Mouse (Mus musculus): ENCODE measurements around the gene Psmd1. TPM values are rescaled to one million over a fixed set of nuclear protein-coding genes. Genes with fewer than 3 reads are reported as not detected.
A peak's percentile ranks its signal among the peaks of the same experiment; 100 is the strongest.
"Not testable (repeated sequence)": the region's sequence is repeated elsewhere in the genome, so short reads cannot be mapped to it uniquely, and the experiment has no call there.

Psmd1 gene
- 10 to 100 TPM; 91.4 to 97.4 TPM for total RNA-seq (2021)
- long read RNA-seq, experiment 1, transcript Psmd1-201 (25 exons, 3,112 nt): major isoform, 116 of 144 reads
- long read RNA-seq, experiment 1, partial matches to known transcripts: 25 of 144 reads
- long read RNA-seq, experiment 1, other reads (novel, unspliced or antisense): 2 of 144 reads
- long read RNA-seq, experiment 2, transcript Psmd1-201 (25 exons, 3,112 nt): major isoform, 125 of 160 reads
- long read RNA-seq, experiment 2, partial matches to known transcripts: 32 of 160 reads
- long read RNA-seq, experiment 2, other reads (novel, unspliced or antisense): 2 of 160 reads

DNA sequence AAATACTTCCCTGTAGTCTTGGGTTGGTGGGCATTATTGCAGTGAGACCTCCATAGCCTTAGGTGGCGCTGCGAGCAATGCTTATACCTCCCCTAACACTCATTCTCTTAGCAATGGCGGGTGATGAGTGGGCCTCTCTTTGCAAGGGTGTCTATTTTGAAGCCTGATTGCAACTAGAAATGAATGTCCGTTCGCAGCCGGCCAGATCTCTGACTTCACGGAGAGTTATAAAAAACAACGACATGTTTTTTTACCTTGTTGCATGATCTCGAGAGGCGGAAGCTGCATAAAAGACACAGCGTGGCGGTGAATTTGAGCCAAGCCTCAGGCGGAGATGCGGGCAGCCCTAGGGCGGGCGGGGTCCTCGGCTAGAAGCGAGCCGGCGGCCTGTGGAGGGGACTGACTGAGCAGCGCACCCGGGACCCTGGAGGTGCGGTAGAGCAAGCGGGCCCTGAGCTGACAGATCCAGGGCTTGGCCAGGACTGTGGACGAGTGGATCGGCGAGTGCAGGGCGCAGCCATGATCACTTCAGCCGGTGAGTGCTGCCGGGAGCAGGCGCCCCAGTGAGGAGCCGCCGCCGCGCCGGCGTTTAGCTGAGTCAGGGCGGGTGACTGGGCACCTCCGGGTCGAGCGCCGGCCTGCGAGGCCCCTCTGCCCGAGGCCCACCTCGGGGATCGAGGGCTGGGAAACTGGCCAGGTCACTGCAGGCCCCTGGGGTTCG lies at the start of gene Psmd1:
TSS of gene Psmd1 (plus strand) at position 117 of the 721 bp plus-strand sequence.
- peak; percentile 85 for DNase-seq
- intact Hi-C loops (cut with DNase I; ENCODE audit: low total_unique reads): no loop called here

- DNase-seq; intact Hi-C loops (cut with DNase I; ENCODE audit: low total_unique reads): not testable (repeated sequence)
Measured at GRCm38 (mm10) chr1:86015758-86016157, 48.4 kb upstream of the Psmd1 start.

- DNase-seq: no peak
- intact Hi-C loops (cut with DNase I; ENCODE audit: low total_unique reads): no loop called here
Measured at GRCm38 (mm10) chr1:86016516-86016915, 47.7 kb upstream of the Psmd1 start, which contains the start of gene Spata3. Gene Spata3, plus strand, starts transcription at chr1:86016816.

DNA sequence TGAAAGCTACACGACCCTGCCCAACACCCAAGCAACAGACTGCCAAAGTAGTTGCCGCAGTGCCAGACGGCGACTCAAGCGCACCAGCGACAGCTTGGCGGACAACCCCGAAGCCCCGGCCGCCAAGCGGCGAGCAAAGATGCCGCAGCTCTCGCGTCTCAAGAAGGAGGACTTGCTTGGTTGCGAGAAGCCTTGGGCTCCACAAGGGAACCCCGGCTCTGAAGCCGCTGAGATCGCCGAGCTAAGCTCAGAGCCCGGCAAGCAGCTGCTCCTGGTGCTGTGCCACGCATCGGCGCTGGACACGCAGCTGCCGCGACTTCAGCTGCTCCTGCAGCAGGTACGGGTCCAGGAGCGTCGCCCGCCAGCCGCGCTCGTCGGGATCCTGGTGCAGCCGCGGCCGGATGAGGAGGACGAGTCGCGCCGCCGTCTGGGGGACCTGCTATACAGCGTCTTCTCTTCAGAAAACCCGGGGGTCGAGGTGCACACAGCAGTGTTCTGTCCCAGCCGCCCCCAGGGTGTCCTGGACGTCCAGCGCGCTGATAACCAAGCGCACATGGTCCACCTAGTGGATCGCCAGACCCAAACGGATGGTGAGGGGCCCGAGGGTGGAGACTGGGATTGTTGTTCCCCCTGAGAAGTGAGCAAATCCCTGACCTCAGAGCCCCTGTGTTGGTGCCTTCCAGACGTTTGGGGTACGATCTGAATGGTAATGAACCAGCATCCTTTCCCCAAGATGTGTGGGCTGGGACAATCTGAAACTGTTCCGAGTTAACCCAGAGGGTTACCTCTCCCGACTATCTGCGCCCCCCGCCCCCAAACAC lies 45.7 kb upstream of the Psmd1 start:
- peak; percentile 55 for DNase-seq
- intact Hi-C loops (cut with DNase I; ENCODE audit: low total_unique reads): no loop called here

DNA sequence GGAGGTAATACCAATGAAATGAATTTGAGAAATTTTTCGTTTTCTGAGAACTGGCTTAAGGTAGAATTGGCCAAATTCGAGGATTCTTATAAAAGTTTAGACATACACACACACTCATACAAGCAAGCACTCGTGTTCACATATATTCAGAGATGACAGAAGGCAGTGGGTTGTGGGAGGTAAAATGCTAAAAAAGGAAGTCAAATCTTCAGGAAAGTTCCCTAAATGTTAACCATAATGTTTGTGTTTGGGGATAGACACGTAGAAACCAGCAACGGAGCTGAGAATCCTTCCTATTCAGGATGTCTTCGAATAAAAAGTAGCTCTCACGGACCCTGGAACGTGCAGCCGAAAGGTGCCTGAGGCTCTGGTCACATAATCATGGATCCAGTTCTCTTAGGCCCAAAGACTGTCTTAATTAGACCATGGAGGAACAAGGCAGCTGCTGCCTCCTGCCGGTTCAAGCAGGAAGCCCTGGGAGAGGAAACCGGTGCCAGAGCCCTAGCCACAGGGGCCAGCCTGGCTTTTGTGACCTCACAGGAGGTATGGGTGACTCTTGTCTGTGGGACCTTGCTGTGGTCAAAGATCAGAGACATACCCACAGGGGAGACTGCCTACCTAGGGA lies 42.7 kb upstream of the Psmd1 start:
- DNase-seq: no peak
- intact Hi-C loops (cut with DNase I; ENCODE audit: low total_unique reads): no loop called here

- peak; percentile 30 for DNase-seq
- intact Hi-C loops (cut with DNase I; ENCODE audit: low total_unique reads): no loop called here
Measured at GRCm38 (mm10) chr1:86032273-86032987, 31.8 kb upstream of the Psmd1 start.

DNA sequence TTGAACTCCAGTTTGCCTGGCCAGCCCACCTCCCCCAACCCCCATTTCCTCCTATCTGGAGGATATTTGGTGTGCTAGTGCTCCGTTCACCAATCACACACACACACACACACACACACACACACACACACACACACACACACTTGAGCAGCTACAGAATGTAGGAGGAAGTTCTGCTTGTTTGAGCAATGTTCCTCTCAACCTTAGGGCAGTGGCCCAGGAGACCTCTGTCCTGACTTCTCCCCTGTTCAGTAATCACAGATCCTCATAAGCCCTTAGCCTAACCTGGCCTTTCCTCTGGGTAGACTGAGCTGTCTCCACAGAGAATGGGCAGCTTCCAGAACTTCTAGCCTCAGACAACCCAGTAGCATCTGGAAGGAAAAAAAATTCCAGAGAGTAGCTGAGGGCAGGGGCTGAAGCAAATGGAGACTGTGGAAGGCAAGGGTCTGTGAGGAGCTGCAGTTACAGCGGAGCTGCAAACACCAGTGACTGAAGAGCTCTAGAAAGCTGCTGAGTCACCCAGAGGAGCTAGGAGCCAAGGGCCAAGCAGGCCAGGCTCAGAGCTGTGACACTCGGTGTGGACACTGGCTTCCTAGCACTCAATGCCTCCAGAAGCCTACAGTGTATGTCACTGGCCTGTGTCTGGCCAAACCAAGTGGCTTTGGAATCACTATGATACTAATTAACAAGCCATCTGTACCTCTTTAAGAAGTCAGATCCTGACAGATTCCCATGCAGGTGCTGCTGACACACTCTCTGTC lies 25.8 kb upstream of the Psmd1 start:
- peak; percentile 24 for DNase-seq
- intact Hi-C loops (cut with DNase I; ENCODE audit: low total_unique reads): no loop called here

- intact Hi-C loops (cut with DNase I; ENCODE audit: low total_unique reads): no loop called here
Measured at GRCm38 (mm10) chr1:86040131-86040530, 24.1 kb upstream of the Psmd1 start.

DNA sequence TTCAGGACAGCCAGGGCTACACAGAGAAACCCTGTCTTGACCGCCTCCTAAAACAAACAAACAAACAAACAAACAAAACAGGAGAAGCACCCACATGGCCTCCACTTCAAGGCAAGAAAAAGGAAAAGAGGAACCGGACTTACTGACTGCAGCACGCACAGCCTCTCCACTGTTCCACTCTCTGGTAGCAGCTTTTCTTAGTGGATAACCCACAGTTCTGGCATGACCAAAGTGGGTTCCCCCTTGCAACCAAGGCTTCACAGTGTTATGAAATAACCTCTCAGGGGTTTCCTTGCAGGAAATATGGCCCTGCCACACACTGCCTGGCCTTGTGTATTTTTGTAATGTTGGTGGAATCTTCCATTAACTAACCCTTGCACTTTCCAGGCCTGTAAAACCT lies 23.4 kb upstream of the Psmd1 start:
- intact Hi-C loops (cut with DNase I; ENCODE audit: low total_unique reads): no loop called here
- DNase-seq: no peak

More at GRCm38 (mm10) chr1:86040131-86040530, 24.1 kb upstream of the Psmd1 start:
- no peak for DNase-seq

- no peak for DNase-seq
- intact Hi-C loops (cut with DNase I; ENCODE audit: low total_unique reads): no loop called here
Measured at GRCm38 (mm10) chr1:86045056-86045455, 19.1 kb upstream of the Psmd1 start.

DNA sequence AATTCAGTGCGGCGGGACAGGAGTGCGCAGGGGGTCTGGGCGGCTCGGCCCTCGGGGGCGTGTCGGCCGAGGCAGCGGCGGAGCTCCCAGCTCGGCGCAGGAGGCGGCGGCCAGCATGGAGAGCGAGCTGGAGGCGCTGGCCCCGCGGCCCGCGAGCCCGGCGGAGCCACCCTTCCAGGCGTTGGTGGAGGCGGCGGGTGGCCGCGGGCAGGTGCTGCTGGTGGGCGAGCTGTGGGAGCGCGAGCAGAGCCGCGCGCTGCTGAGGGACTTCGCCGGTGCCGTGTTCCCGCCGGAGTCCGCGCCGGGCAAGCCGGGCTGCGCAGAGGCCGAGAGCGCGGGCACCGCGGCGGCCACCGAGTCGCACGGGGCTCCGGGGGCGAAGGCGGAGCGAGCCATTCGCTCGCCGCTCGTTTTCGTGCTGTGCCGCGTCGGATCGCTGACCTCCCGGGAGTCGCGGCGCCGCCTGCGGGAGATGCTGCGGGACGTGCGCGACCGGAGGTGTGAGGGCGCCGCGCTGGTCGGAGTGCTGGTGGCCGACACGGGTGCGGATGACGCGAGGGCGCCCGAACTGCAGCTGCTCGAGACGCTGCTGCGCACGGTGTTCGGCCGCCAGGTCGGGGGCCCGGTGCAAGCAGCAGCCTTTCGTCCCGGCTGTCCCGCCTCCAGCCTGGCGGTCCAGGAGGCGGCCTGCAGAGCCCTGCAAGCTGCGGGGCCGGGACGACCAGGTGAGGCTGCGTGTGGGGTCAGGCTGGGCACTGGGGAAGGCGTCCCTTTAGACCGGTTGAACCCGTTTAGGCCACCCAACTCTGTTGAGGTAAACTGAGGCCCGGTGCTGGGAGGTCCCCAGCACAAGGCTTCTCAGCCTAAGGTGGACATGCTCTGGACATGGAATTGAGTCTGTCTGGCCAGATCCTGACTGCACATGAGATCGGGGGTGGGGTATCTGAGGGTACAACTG lies 18.1 kb upstream of the Psmd1 start, which contains the start of gene 2810459M11Rik:
TSS of gene 2810459M11Rik (plus strand) at position 16 of the 958 bp plus-strand sequence.
- intact Hi-C loops (cut with DNase I; ENCODE audit: low total_unique reads): no loop called here
- peak; percentile 23 for DNase-seq

- no peak for DNase-seq
- intact Hi-C loops (cut with DNase I; ENCODE audit: low total_unique reads): no loop called here
Measured at GRCm38 (mm10) chr1:86046833-86047563, 17.2 kb upstream of the Psmd1 start.

DNA sequence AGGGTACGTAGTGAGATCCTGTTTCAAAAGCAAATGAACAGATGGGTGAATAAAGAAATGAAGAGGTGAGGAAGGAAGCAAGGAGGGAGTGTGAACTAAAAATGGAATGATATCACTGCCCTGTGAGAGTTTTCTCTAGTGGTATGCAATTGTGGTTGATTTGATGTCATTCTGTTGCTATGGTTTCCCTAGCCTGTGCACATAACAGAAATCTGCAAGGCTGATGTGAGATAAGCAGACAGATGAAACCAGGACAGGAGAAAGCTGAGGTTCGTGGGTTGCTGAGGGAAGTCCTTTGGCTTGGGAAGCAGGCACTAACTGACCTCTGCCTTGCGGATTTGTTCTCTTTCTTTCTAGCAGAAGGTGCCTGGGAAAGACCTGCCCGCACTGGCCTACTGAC lies 16.0 kb upstream of the Psmd1 start:
- no peak for DNase-seq
- intact Hi-C loops (cut with DNase I; ENCODE audit: low total_unique reads): no loop called here

DNA sequence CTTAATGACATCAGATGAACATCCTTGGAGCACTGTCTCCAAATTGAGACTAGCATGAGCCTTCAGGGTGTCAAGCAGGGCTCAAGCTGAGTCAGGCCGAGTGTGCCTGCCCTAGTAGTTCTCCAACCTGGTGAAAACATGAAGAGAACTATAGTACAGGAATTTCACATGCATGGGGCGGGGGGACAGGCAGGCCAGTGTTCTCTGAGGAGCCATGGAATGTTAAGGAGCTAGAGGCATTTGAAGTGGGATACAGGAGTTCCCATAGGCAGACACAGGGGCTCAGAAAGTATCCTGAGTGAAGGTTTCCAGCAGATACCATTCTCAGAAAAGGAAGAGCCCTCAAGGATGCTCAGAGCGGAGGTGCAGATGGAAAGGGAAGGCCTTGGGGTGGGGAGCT lies 15.4 kb upstream of the Psmd1 start:
- DNase-seq: no peak
- intact Hi-C loops (cut with DNase I; ENCODE audit: low total_unique reads): no loop called here

DNA sequence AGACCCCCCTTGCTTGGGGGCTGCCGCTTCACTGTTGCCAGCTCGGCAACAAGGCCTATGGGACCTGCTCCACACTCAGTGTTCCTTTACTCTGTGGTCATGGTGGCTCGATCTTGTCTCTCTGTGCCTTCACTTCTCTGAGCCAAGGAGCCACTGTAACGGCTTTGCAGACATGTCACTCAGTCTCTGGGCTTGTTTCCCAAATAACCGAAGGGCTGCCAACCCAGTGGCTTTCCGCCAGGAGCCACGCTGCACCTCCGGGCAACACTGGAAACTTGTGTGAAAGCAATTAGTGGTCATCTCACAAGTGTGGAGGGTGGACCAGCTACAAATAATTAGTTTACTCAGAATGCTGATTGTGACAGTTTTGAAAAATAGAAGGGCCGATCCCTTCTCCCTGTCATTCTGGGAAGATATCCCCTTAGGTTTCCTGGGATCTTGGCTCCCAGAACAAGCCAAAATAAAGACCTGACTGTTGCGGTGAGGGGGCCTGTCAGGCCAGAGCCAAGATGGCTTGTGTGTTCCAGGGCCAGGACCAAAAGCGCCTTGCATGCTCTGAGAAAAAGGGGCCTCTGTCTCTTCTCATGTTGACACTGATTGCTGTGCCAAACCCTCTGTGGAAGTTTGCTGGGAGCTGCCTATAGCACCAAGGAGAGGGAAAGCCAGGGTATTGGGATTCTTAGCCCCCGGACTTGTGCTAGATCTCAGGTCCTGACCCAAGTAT lies 10.8 kb upstream of the Psmd1 start:
- intact Hi-C loops (cut with DNase I; ENCODE audit: low total_unique reads): no loop called here

GRCm38 (mm10) chr1:86054943-86055342 lies 9.2 kb upstream of the Psmd1 start:
- DNase-seq: no peak
- intact Hi-C loops (cut with DNase I; ENCODE audit: low total_unique reads): no loop called here

More for the DNA sequence above, 10.8 kb upstream of the Psmd1 start:
- peak; percentile 48 for DNase-seq
